Mouse (Mus musculus) lung, adult 2 months (tissue): Measurements from ENCODE around the gene Pex3.

Experiments
- CTCF ChIP-seq: fragments of 200-500 bp; IDR thresholded peaks from 2 replicates; pipeline ENCODE4 v1.5.1; 2011; ENCODE audit warnings: mild to moderate bottlenecking, low read length, control low read depth; ENCODE audit not compliant: insufficient read depth
- POLR2A ChIP-seq: fragments of 200-500 bp; IDR thresholded peaks from 2 replicates; pipeline ENCODE4 v1.6.1; 2011; ENCODE audit warnings: low read depth, mild to moderate bottlenecking, control low read depth, low read length, borderline replicate concordance; ENCODE audit errors: extremely low read depth

GRCm38 (mm10) chr10:13566393-13566792 is 13.5 kb upstream of the Pex3 start:
- no peak for TF ChIP-seq POLR2A
- no peak for TF ChIP-seq CTCF
